In the genomic region with DNA sequence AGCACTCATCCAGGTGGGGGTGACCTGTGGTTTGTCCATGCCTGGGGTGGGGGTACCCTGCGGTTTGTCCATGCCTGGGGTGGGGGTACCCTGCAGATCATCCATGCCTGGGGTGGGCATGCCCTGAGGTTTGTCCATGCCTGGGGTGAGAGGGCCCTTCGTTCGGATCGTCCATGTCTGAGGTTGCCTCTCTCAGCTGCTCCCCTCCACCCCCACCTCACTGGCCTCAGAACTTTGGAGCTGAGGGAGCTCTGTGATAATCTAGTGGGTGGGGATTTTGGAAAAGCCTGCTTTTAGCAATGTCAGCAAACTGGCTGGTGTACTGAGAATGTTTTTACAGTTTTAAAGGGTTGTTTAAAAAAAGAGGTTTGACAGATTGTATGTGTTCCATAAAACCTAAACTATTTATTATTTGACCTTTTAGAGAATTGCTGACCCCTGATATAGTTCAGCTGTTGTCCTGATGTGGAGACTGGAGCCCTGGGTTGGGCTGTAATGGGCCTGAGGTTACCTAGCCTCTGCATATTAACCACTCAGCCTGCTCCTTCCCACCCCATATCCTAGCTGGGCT, we compare ENCODE assay signal across 15 mouse cellular contexts. TPM values are rescaled to one million over a fixed set of nuclear protein-coding genes. Genes with fewer than 3 reads are reported as not detected.
DNase-seq lines count a peak whose midpoint lies in the region; ATAC-seq and TF ChIP-seq lines count a peak whose summit lies in the region.
"Had no signal": no experiment of that assay in that cellular context is flagged by ENCODE, and none has a peak within 500 bp of the region (broad histone marks: within the 10 kb centered on the region; RNA-seq: fewer than 3 reads in every experiment).

No protein-coding gene starts in this region.

- H3K4me1 ChIP-seq in kidney, embryonic 14.5 days (ENCODE audit: control insufficient read depth, insufficient read depth, low read length) = peaks cover 32% of the 10 kb centered on the region
- peaks cover 34% of the 10 kb centered on the region for H3K4me1 ChIP-seq in midbrain, embryonic 10.5 days
- peaks cover 21% of the 10 kb centered on the region for H3K4me1 ChIP-seq in midbrain, embryonic 13.5 days (replicated peaks)

- peaks cover 24% of the 10 kb centered on the region; the same call in 1 of the 2 replicates for H3K36me3 ChIP-seq in kidney, embryonic 14.5 days (ENCODE audit: control insufficient read depth, insufficient read depth, low read length)
- H3K36me3 ChIP-seq in midbrain, embryonic 10.5 days = no peaks in the 10 kb centered on the region
- H3K36me3 ChIP-seq in midbrain, embryonic 13.5 days = no peaks in the 10 kb centered on the region

- H3K9me3 ChIP-seq in kidney, embryonic 14.5 days (ENCODE audit: control insufficient read depth, low read length) = no peaks in the 10 kb centered on the region
- H3K9me3 ChIP-seq in midbrain, embryonic 10.5 days (replicated peaks) = no peaks in the 10 kb centered on the region
- no peaks in the 10 kb centered on the region for H3K9me3 ChIP-seq in midbrain, embryonic 13.5 days
- H3K9me3 ChIP-seq: G1E had no signal

- H3K27ac ChIP-seq in gastrocnemius, adult 2 months = peak overlapping the region; percentile 83
- peak overlapping the region; percentile 97 for H3K27ac ChIP-seq in kidney, embryonic 14.5 days (ENCODE audit: low read depth, low read length)
- H3K27ac ChIP-seq in midbrain, embryonic 10.5 days (replicated peaks) = 0 out of 2 replicates have a peak overlapping the region, but pooled peaks have one; percentile 76
- no peak overlapping the region for H3K27ac ChIP-seq in midbrain, embryonic 13.5 days
- H3K27ac ChIP-seq: left cerebral cortex, adult 2 months had no signal

- no peak for DNase-seq in gastrocnemius, adult 2 months
- DNase-seq in gastrocnemius, postnatal 10 days = no peak
- DNase-seq in kidney, postnatal 14 days = no peak
- no peak for DNase-seq in midbrain, embryonic 10.5 days (ENCODE audit: low spot score)
- DNase-seq in thymus, postnatal 25 days = no peak
- no peak for DNase-seq in frontal cortex, postnatal 10 days (ENCODE audit: low spot score in 2 of 2)
- DNase-seq: cerebellum, adult 9-11 months; gastrocnemius, postnatal 14 days; lung, postnatal 4 days; right cerebral cortex, postnatal 25 days had no signal

- no peak overlapping the region for H3K9ac ChIP-seq in kidney, embryonic 14.5 days (ENCODE audit: low read depth, low read length)
- H3K9ac ChIP-seq in midbrain, embryonic 13.5 days (replicated peaks) = no peak overlapping the region

- ATAC-seq in kidney, embryonic 14.5 days (ENCODE audit: low FRiP score, low TSS enrichment) = peak; percentile 25; the same call in 1 of the 2 replicates
- ATAC-seq in midbrain, embryonic 13.5 days = no peak
- ATAC-seq: inflammation-experienced regulatory T-cells, adult 6 months had no signal

- WGBS in kidney, embryonic 14.5 days = 52% methylated on average over 4 of the region's 4 CpGs
- WGBS in midbrain, embryonic 10.5 days = 83% methylated on average over 4 of the region's 4 CpGs
- 86% methylated on average over 4 of the region's 4 CpGs for whole genome bisulfite sequencing in midbrain, embryonic 13.5 days

- no peak overlapping the region; the same call in 1 of the 2 replicates for H3K4me2 ChIP-seq in kidney, embryonic 14.5 days (replicated peaks; ENCODE audit: low read depth, low read length)
- H3K4me2 ChIP-seq in midbrain, embryonic 13.5 days (replicated peaks) = no peak overlapping the region

- TF ChIP-seq CTCF in gastrocnemius, adult 2 months (IDR thresholded peaks at IDR 0.05) = no peak

- intact Hi-C loops in gastrocnemius, adult 2 months (cut with DNase I) = no loop called here

- H3K27me3 ChIP-seq in kidney, embryonic 14.5 days (ENCODE audit: control insufficient read depth, insufficient read depth, low read length) = no peaks in the 10 kb centered on the region
- H3K27me3 ChIP-seq in midbrain, embryonic 10.5 days (ENCODE audit: low read depth, poor library complexity, severe bottlenecking) = no peaks in the 10 kb centered on the region
- no peaks in the 10 kb centered on the region for H3K27me3 ChIP-seq in midbrain, embryonic 13.5 days

- H3K4me3 ChIP-seq in gastrocnemius, adult 2 months = no peak overlapping the region
- no peak overlapping the region for H3K4me3 ChIP-seq in kidney, embryonic 14.5 days (ENCODE audit: low read length)
- H3K4me3 ChIP-seq in midbrain, embryonic 10.5 days = no peak overlapping the region
- H3K4me3 ChIP-seq in midbrain, embryonic 13.5 days (replicated peaks) = no peak overlapping the region
- H3K4me3 ChIP-seq: left cerebral cortex, adult 2 months had no signal

RNA-seq across cellular contexts. Expression of gene Gm45837, which starts 18.7 kb away (rescaled TPM):
- not detected for total RNA-seq in gastrocnemius, adult 2 months (2021)
- total RNA-seq in gastrocnemius, postnatal 10 days (2021) = 1 to 10 TPM in 1 of 2 experiments, not detected in 1; 4.7 TPM
- polyA plus RNA-seq in kidney, embryonic 14.5 days (2014; fragmentation: Nextera tagmentation; extraction: Ambion mirVana) = 10.2 and 13.2 TPM in 2 replicates
- 3.0 TPM in 1 of 2 replicates, not detected in the other for polyA plus RNA-seq in midbrain, embryonic 10.5 days (2016; fragmentation: Nextera tagmentation; extraction: Ambion mirVana)
- not detected in 2 replicates for polyA plus RNA-seq in midbrain, embryonic 13.5 days (2015; fragmentation: Nextera tagmentation; extraction: Ambion mirVana)
- total RNA-seq: G1E had no signal

RNA-seq across cellular contexts. Expression of gene Pde2a, which starts 29.5 kb away (rescaled TPM):
- 10 to 100 TPM; 21.2 to 28.5 TPM for total RNA-seq in gastrocnemius, adult 2 months (2021)
- 10 to 100 TPM; 48.2 to 48.4 TPM for total RNA-seq in gastrocnemius, postnatal 10 days (2021)
- polyA plus RNA-seq in kidney, embryonic 14.5 days (2014; fragmentation: Nextera tagmentation; extraction: Ambion mirVana) = 11.0 and 16.4 TPM in 2 replicates
- 11.9 and 13.4 TPM in 2 replicates for polyA plus RNA-seq in midbrain, embryonic 10.5 days (2016; fragmentation: Nextera tagmentation; extraction: Ambion mirVana)
- 16.6 and 18.9 TPM in 2 replicates for polyA plus RNA-seq in midbrain, embryonic 13.5 days (2015; fragmentation: Nextera tagmentation; extraction: Ambion mirVana)
- polyA plus RNA-seq: G1E had no signal

RNA-seq across cellular contexts. Expression of gene Arap1, which starts 44.1 kb away (rescaled TPM):
- total RNA-seq in gastrocnemius, adult 2 months (2021) = 10 to 100 TPM; 19.9 to 30.6 TPM
- total RNA-seq in gastrocnemius, postnatal 10 days (2021) = 10 to 100 TPM; 23.1 to 32.4 TPM
- polyA plus RNA-seq in kidney, embryonic 14.5 days (2014; fragmentation: Nextera tagmentation; extraction: Ambion mirVana) = 70.9 and 92.5 TPM in 2 replicates
- polyA plus RNA-seq in midbrain, embryonic 10.5 days (2016; fragmentation: Nextera tagmentation; extraction: Ambion mirVana) = 13.6 and 16.3 TPM in 2 replicates
- polyA plus RNA-seq in midbrain, embryonic 13.5 days (2015; fragmentation: Nextera tagmentation; extraction: Ambion mirVana) = 6.2 and 7.8 TPM in 2 replicates
